Mouse (Mus musculus) MEL (cell line): ENCODE results near the gene Fance. TPM values are rescaled to one million over a fixed set of nuclear protein-coding genes. Genes with fewer than 3 reads are reported as not detected.

Experiments used
- DNase-seq: peaks from one replicate; pipeline ENCODE4 v3.0.0; 2011; ENCODE audit warnings: low read depth, low spot score
- H3K27ac ChIP-seq: 2 replicates; pipeline ENCODE4 v1.5.1; 2012; ENCODE audit warnings: low read depth, mild to moderate bottlenecking, control low read depth, low read length, moderate library complexity; ENCODE audit not compliant: control insufficient read depth
- H3K27me3 ChIP-seq, 2 experiments: fragments of 150-350 bp in 1 of 2; sonication (generic) in 1 of 2; 2 replicates each; pipeline ENCODE4 v1.6.1; 2012; ENCODE audit warnings: low read length in 2 of 2, mild to moderate bottlenecking in 2 of 2, improper control_type of control experiment in 1 of 2, moderate library complexity in 1 of 2; ENCODE audit not compliant: insufficient read depth in 2 of 2, control insufficient read depth in 1 of 2
- H3K36me3 ChIP-seq, 2 experiments: 2 replicates each; pipeline ENCODE4 v1.6.1; 2012 to 2014; ENCODE audit warnings: low read length in 2 of 2, improper control_type of control experiment in 1 of 2, inconsistent platforms in 1 of 2, mild to moderate bottlenecking in 1 of 2; ENCODE audit not compliant: insufficient read depth in 2 of 2, control insufficient read depth in 1 of 2
- H3K4me1 ChIP-seq, 2 experiments: fragments of 150-350 bp in 1 of 2; sonication (generic) in 1 of 2; 2 replicates each; pipeline ENCODE4 v1.6.1; 2012; ENCODE audit warnings: low read length in 2 of 2, improper control_type of control experiment in 1 of 2, mild to moderate bottlenecking in 1 of 2; ENCODE audit not compliant: insufficient read depth in 2 of 2, control insufficient read depth in 1 of 2
- H3K4me3 ChIP-seq, 2 experiments: fragments of 150-350 bp in 1 of 2; sonication (generic) in 1 of 2; 2 replicates each; pipeline ENCODE4 v1.5.1; 2012; ENCODE audit warnings: low read depth in 2 of 2, low read length in 2 of 2, mild to moderate bottlenecking in 2 of 2, moderate library complexity in 2 of 2, control low read depth in 1 of 2, improper control_type of control experiment in 1 of 2; ENCODE audit not compliant: control insufficient read depth in 1 of 2, insufficient read depth in 1 of 2
- H3K79me2 ChIP-seq: 2 replicates; pipeline ENCODE4 v1.6.1; 2012; ENCODE audit warnings: mild to moderate bottlenecking, low read length, moderate library complexity; ENCODE audit not compliant: control insufficient read depth, poor library complexity, insufficient read depth
- H3K9ac ChIP-seq: 2 replicates; pipeline ENCODE4 v1.6.1; 2012; ENCODE audit warnings: low read depth, mild to moderate bottlenecking, control low read depth, low read length, moderate library complexity; ENCODE audit not compliant: control insufficient read depth, poor library complexity, severe bottlenecking
- H3K9me3 ChIP-seq: fragments of 150-350 bp; sonication (generic); replicated peaks from 2 replicates; pipeline ENCODE4 v1.6.1; 2012; ENCODE audit warnings: mild to moderate bottlenecking, low read length, improper control_type of control experiment, moderate library complexity; ENCODE audit not compliant: insufficient read depth
- BHLHE40 ChIP-seq: IDR thresholded peaks from 2 replicates; pipeline ENCODE4 v1.6.1; 2012; ENCODE audit warnings: low read depth, mild to moderate bottlenecking, inconsistent platforms, low read length, improper control_type of control experiment, borderline replicate concordance
- CTCF ChIP-seq, 3 experiments: IDR thresholded peaks in 2 of 3; conservative IDR thresholded peaks in 1 of 3; 2 replicates each; pipeline ENCODE4 v1.5.1; 2011 to 2012; ENCODE audit warnings: low read length in 3 of 3, low read depth in 2 of 3, mild to moderate bottlenecking in 2 of 3, improper control_type of control experiment in 1 of 3, inconsistent platforms in 1 of 3, mixed read lengths in 1 of 3, moderate library complexity in 1 of 3; ENCODE audit not compliant: control insufficient read depth in 1 of 3, insufficient read depth in 1 of 3, poor library complexity in 1 of 3, severe bottlenecking in 1 of 3
- E2F4 ChIP-seq: IDR thresholded peaks from 2 replicates; pipeline ENCODE4 v1.6.1; 2011; ENCODE audit warnings: low read depth, low read length, improper control_type of control experiment, borderline replicate concordance
- ELF1 ChIP-seq: IDR thresholded peaks from 2 replicates; pipeline ENCODE4 v1.6.1; 2014; ENCODE audit warnings: low read depth, mild to moderate bottlenecking, inconsistent platforms, low read length, improper control_type of control experiment, moderate library complexity
- ETS1 ChIP-seq: IDR thresholded peaks from 2 replicates; pipeline ENCODE4 v1.6.1; 2012; ENCODE audit warnings: low read depth, mild to moderate bottlenecking, inconsistent platforms, low read length, improper control_type of control experiment, moderate library complexity
- GATA1 ChIP-seq: IDR thresholded peaks from 2 replicates; pipeline ENCODE4 v1.6.1; 2011; ENCODE audit warnings: low read depth, low read length, improper control_type of control experiment
- HCFC1 ChIP-seq: IDR thresholded peaks from 2 replicates; pipeline ENCODE4 v1.6.1; 2012; ENCODE audit warnings: low read depth, mild to moderate bottlenecking, inconsistent platforms, low read length, improper control_type of control experiment, moderate library complexity
- JUND ChIP-seq: IDR thresholded peaks from 2 replicates; pipeline ENCODE4 v1.6.1; 2011; ENCODE audit warnings: low read depth, mild to moderate bottlenecking, improper control_type of control experiment, low read length
- MAFK ChIP-seq: IDR thresholded peaks from 2 replicates; pipeline ENCODE4 v1.6.1; 2011; ENCODE audit warnings: low read depth, mild to moderate bottlenecking, low read length, improper control_type of control experiment, borderline replicate concordance
- MEF2A ChIP-seq: IDR thresholded peaks from 2 replicates; pipeline ENCODE4 v1.6.1; 2014; ENCODE audit warnings: low read depth, mild to moderate bottlenecking, inconsistent platforms, low read length, improper control_type of control experiment; ENCODE audit not compliant: poor library complexity, insufficient replicate concordance, severe bottlenecking; ENCODE audit errors: extremely low read depth
- MXI1 ChIP-seq: IDR thresholded peaks from 2 replicates; pipeline ENCODE4 v1.6.1; 2011; ENCODE audit warnings: mild to moderate bottlenecking, low read depth, low read length, improper control_type of control experiment
- MYB ChIP-seq: IDR thresholded peaks from 2 replicates; pipeline ENCODE4 v1.6.1; 2011; ENCODE audit warnings: mild to moderate bottlenecking, low read depth, low read length, improper control_type of control experiment
- MYC ChIP-seq: IDR thresholded peaks from 2 replicates; pipeline ENCODE4 v1.6.1; 2011; ENCODE audit warnings: low read depth, mild to moderate bottlenecking, low read length, improper control_type of control experiment, moderate library complexity
- NELFE ChIP-seq: IDR thresholded peaks from 2 replicates; pipeline ENCODE4 v1.6.1; 2011; ENCODE audit warnings: low read depth, low read length, improper control_type of control experiment
- POLR2A ChIP-seq, 2 experiments: IDR thresholded peaks; 2 replicates each; pipeline ENCODE4 v1.6.1; 2011 to 2012; ENCODE audit warnings: low read length in 2 of 2, mild to moderate bottlenecking in 2 of 2, control low read depth in 1 of 2, improper control_type of control experiment in 1 of 2, low read depth in 1 of 2, moderate library complexity in 1 of 2; ENCODE audit not compliant: control insufficient read depth in 1 of 2, insufficient read depth in 1 of 2, poor library complexity in 1 of 2
- POLR2AphosphoS2 ChIP-seq: IDR thresholded peaks from 2 replicates; pipeline ENCODE4 v1.6.1; 2011; ENCODE audit warnings: low read length, improper control_type of control experiment
- POLR2AphosphoS5 ChIP-seq: IDR thresholded peaks from 2 replicates; pipeline ENCODE4 v1.6.1; 2012; ENCODE audit warnings: low read depth, borderline replicate concordance, mild to moderate bottlenecking, inconsistent platforms, low read length, moderate library complexity, mixed read lengths
- RAD21 ChIP-seq: IDR thresholded peaks from 2 replicates; pipeline ENCODE4 v1.6.1; 2011; ENCODE audit warnings: mild to moderate bottlenecking, low read depth, low read length, improper control_type of control experiment
- TAL1 ChIP-seq: IDR thresholded peaks from 2 replicates; pipeline ENCODE4 v1.6.1; 2012; ENCODE audit warnings: mild to moderate bottlenecking, inconsistent platforms, low read length, moderate library complexity, mixed read lengths
- TBP ChIP-seq: IDR thresholded peaks from 2 replicates; pipeline ENCODE4 v1.8.0; 2011; ENCODE audit warnings: low read depth, low read length, improper control_type of control experiment
- USF1 ChIP-seq: IDR thresholded peaks from 2 replicates; pipeline ENCODE4 v1.6.1; 2014; ENCODE audit warnings: low read depth, mild to moderate bottlenecking, inconsistent platforms, low read length, improper control_type of control experiment, moderate library complexity
- USF2 ChIP-seq, 2 experiments: IDR thresholded peaks; 2 replicates each; pipeline ENCODE4 v1.6.1; 2011 to 2012; ENCODE audit warnings: improper control_type of control experiment in 2 of 2, low read length in 2 of 2, borderline replicate concordance in 1 of 2, inconsistent platforms in 1 of 2, low read depth in 1 of 2, mild to moderate bottlenecking in 1 of 2; ENCODE audit not compliant: insufficient read depth in 1 of 2
- ZKSCAN1 ChIP-seq: IDR thresholded peaks from 2 replicates; pipeline ENCODE4 v1.6.1; 2012; ENCODE audit warnings: low read depth, mild to moderate bottlenecking, inconsistent platforms, low read length, improper control_type of control experiment, moderate library complexity
- ZNF384 ChIP-seq: IDR thresholded peaks from 2 replicates; pipeline ENCODE4 v1.6.1; 2012; ENCODE audit warnings: low read depth, mild to moderate bottlenecking, inconsistent platforms, low read length, improper control_type of control experiment
- polyA plus RNA-seq, 2 experiments: library from polyadenylated mRNA; stranded (reverse) in 1 of 2; unstranded in 1 of 2; fragments of >175 nt in 1 of 2; fragments of >200 nt in 1 of 2; gene quantifications; 2 replicates each; pipeline versions ENCODE4 v1.2.1 to v1.2.4; 2012; ENCODE audit warnings: low replicate concordance in 2 of 2, low read depth in 1 of 2; ENCODE audit not compliant: insufficient read length in 2 of 2, insufficient read depth in 1 of 2, missing spikeins in 1 of 2
- total RNA-seq: library from RNA; depleted of rRNA; stranded (reverse); fragments of 300-350 nt; gene quantifications from 2 replicates; pipeline ENCODE4 v1.2.3, GENCODE M21; 2012

Gene Fance
- total and polyA plus RNA-seq, 3 experiments = 51.2 to 382 (median 105) TPM

GRCm38 (mm10) chr17:28283199-28283598 is 30.1 kb upstream of the Fance start:
- Histone ChIP-seq H3K4me3 (no peak overlapping the region), H3K9ac (no peak overlapping the region), H3K27ac (no peak overlapping the region), H3K4me1 (peaks cover 0 to 9% of the 10 kb centered on the region in 2 experiments; a peak in 2 of 4 replicates), H3K27me3 (no peaks in the 10 kb centered on the region), H3K79me2 (no peaks in the 10 kb centered on the region), H3K9me3 (no peaks in the 10 kb centered on the region), H3K36me3 (no peaks in the 10 kb centered on the region)
- DNase-seq = no peak
- TF ChIP-seq ELF1 = no peak
- no peak for TF ChIP-seq USF1
- no peak for TF ChIP-seq TBP
- TF ChIP-seq MEF2A = no peak
- TF ChIP-seq GATA1 = no peak
- no peak for TF ChIP-seq ZKSCAN1
- no peak for TF ChIP-seq ETS1
- no peak for TF ChIP-seq CTCF (IDR thresholded peaks at IDR 0.05 in 2 of 3, conservative IDR thresholded peaks at IDR 0.05 in 1 of 3; ENCODE audit: control insufficient read depth in 1 of 3, insufficient read depth in 1 of 3, low read depth in 2 of 3, low read length in 3 of 3, poor library complexity in 1 of 3, severe bottlenecking in 1 of 3)
- no peak for TF ChIP-seq USF2 (IDR thresholded peaks at IDR 0.05; ENCODE audit: borderline replicate concordance in 1 of 2, insufficient read depth in 1 of 2, low read depth in 1 of 2, low read length in 2 of 2)
- no peak for TF ChIP-seq POLR2AphosphoS2
- no peak for TF ChIP-seq E2F4
- TF ChIP-seq ZNF384 = no peak
- TF ChIP-seq HCFC1 = no peak
- TF ChIP-seq MYB = no peak
- no peak for TF ChIP-seq BHLHE40
- TF ChIP-seq TAL1 = no peak
- TF ChIP-seq POLR2AphosphoS5 = no peak
- no peak for TF ChIP-seq MXI1
- TF ChIP-seq JUND = no peak

GRCm38 (mm10) chr17:28286133-28286532 is 27.2 kb upstream of the Fance start:
- no peak overlapping the region for H3K9ac ChIP-seq
- H3K79me2 ChIP-seq = no peaks in the 10 kb centered on the region
- H3K4me3 ChIP-seq = no peak overlapping the region
- H3K9me3 ChIP-seq = no peaks in the 10 kb centered on the region
- peaks cover 11 to 14% of the 10 kb centered on the region in 2 experiments for H3K4me1 ChIP-seq
- peaks cover 0 to 3% of the 10 kb centered on the region in 2 experiments; a peak in 1 of 4 replicates for H3K36me3 ChIP-seq
- H3K27ac ChIP-seq = no peak overlapping the region
- TF ChIP-seq MAFK (no peak), RAD21 (no peak), POLR2A (IDR thresholded peaks at IDR 0.05; ENCODE audit: control insufficient read depth in 1 of 2, insufficient read depth in 1 of 2, low read depth in 1 of 2, low read length in 2 of 2, poor library complexity in 1 of 2) (no peak), MYC (no peak), TAL1 (no peak), MEF2A (no peak), POLR2AphosphoS5 (no peak), NELFE (no peak)
- DNase-seq = no peak
- no peaks in the 10 kb centered on the region for H3K27me3 ChIP-seq
